Mouse (Mus musculus): ENCODE measurements at regions not wholly inside any gene's neighbourhood (a gene's known extent, or its start where the extent isn't known, plus 50 kb on each side); places are given as distances from the start of the nearest gene placed in this dataset.

DNA sequence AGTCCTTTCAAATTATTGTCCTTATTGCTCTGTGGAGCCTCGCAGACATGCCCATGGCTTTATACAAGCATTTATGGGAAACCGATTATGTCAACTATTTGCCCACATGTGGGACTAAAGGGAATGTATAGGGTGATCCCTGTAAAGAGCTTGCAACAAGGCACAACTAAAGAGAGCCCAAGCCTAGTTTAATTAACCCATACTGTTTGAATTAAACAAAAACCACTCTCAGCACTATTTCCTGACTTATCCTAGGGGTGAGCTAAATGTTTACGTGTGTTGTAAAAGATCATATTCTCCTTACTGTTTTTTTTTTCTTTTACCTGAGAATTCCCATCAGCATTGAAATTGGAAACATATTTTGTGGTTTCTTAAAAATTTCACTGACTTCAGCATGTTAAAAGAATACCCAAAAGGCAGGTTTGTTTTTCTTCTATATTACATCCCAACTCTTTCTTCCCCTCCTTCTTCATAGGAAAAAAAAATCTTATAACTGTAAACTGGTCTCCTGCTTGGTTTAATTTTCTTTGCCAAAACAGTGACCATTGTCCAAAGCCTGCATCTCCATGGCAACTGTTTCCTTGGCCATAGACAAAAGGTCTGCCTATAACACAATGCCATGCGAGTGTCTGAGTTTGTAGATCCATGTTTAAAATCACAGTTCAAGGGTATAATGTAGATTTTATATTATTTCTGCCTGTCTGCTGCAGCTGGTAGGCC lies 148.2 kb upstream of the Galnt5 start:
- ATAC-seq (replicated peaks) = peak; percentile 72; the same call in 1 of the 2 replicates
- peaks cover 8% of the 10 kb centered on the region for H3K4me1 ChIP-seq
- H3K27ac ChIP-seq = 0 out of 2 replicates have a peak overlapping the region, but pooled peaks have one; percentile 26
- H3K9ac ChIP-seq = no peak overlapping the region
- H3K27me3 ChIP-seq (replicated peaks) = no peaks in the 10 kb centered on the region
- H3K9me3 ChIP-seq = no peaks in the 10 kb centered on the region
- no peaks in the 10 kb centered on the region for H3K36me3 ChIP-seq (replicated peaks)
- 39% methylated on average over 4 of the region's 4 CpGs for WGBS
- no peak overlapping the region for H3K4me2 ChIP-seq
- H3K4me3 ChIP-seq = no peak overlapping the region

GRCm38 (mm10) chr2:57850058-57850400 lies 147.7 kb upstream of the Galnt5 start:
- peaks cover 8% of the 10 kb centered on the region for H3K4me1 ChIP-seq
- peak; percentile 65; the same call in 1 of the 2 replicates for ATAC-seq (replicated peaks)
- no peak overlapping the region for H3K4me3 ChIP-seq
- 0 out of 2 replicates have a peak overlapping the region, but pooled peaks have one; percentile 26 for H3K27ac ChIP-seq
- H3K4me2 ChIP-seq = no peak overlapping the region
- H3K27me3 ChIP-seq (replicated peaks) = no peaks in the 10 kb centered on the region
- H3K9me3 ChIP-seq = no peaks in the 10 kb centered on the region
- WGBS = 15% methylated on average over 5 of the region's 5 CpGs
- no peaks in the 10 kb centered on the region for H3K36me3 ChIP-seq (replicated peaks)
- no peak overlapping the region for H3K9ac ChIP-seq

DNA sequence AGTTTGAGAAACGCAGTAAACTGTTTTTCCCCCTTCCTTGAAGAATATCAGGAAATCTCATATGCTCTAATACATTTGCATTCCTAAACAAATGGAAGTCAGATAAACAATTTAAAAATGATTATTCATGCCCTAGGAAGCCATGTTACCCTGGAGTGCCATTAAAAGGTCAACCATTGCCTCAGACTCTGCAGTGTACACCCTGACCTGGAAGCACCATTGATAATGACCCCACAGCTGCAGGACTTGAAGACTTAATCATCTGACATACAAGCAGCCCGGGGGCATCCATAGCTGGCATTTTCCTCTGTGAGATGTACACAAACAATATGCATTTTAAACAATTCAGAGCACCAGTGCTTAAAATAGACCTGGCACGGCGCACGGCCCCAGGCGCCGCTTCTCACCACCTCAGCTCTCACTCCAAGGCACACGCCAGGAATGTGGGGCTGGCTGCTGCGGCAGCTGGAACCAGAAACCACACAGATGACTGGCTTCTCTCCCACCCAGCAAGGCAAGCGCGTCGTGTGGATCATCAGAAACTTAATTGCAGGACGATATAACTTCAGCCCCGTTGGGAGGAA lies 141.1 kb upstream of the Galnt5 start:
- Histone ChIP-seq H3K9ac (no peak overlapping the region), H3K9me3 (no peaks in the 10 kb centered on the region), H3K4me3 (no peak overlapping the region), H3K27me3 (replicated peaks) (no peaks in the 10 kb centered on the region), H3K4me2 (no peak overlapping the region), H3K27ac (no peak overlapping the region), H3K36me3 (replicated peaks) (no peaks in the 10 kb centered on the region), H3K4me1 (no peaks in the 10 kb centered on the region)
- no peak for ATAC-seq (replicated peaks)
- WGBS = 76% methylated on average over 14 of the region's 14 CpGs

DNA sequence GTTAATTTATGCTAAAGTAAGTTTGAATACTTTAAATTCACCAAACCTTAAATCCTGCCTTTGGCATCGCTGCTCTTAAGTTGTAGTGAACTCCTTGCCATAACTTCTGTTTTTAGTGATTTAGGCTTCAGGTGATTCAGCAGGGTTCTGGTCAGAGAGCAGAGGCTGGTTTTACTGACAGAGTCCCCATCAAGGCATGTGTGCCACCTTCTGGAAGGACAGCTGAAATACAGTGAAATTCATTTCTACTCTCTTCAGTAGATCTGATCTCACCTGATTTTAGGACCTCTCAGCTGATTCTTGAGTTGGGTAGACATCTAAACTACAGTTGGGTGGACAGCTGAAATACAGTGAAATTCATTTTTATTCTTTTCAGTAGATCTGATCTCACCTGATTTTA lies 132.4 kb upstream of the Galnt5 start:
- no peaks in the 10 kb centered on the region for H3K27me3 ChIP-seq (replicated peaks)
- 66% methylated on average over 1 of the region's 1 CpGs for WGBS
- no peaks in the 10 kb centered on the region for H3K9me3 ChIP-seq
- no peak for ATAC-seq (replicated peaks)
- no peak overlapping the region for H3K4me2 ChIP-seq
- no peaks in the 10 kb centered on the region for H3K36me3 ChIP-seq (replicated peaks)
- H3K4me1 ChIP-seq = no peaks in the 10 kb centered on the region
- no peak overlapping the region for H3K4me3 ChIP-seq
- no peak overlapping the region for H3K27ac ChIP-seq
- H3K9ac ChIP-seq = no peak overlapping the region

- ATAC-seq (replicated peaks) = no peak
- Histone ChIP-seq H3K4me3 (no peak overlapping the region), H3K9ac (no peak overlapping the region), H3K9me3 (no peaks in the 10 kb centered on the region), H3K36me3 (replicated peaks) (no peaks in the 10 kb centered on the region), H3K4me2 (no peak overlapping the region), H3K27ac (no peak overlapping the region), H3K27me3 (replicated peaks) (no peaks in the 10 kb centered on the region), H3K4me1 (no peaks in the 10 kb centered on the region)
- 75% methylated on average over 2 of the region's 2 CpGs for WGBS
Observed at GRCm38 (mm10) chr2:57868046-57868445, 129.6 kb upstream of the Galnt5 start.

DNA sequence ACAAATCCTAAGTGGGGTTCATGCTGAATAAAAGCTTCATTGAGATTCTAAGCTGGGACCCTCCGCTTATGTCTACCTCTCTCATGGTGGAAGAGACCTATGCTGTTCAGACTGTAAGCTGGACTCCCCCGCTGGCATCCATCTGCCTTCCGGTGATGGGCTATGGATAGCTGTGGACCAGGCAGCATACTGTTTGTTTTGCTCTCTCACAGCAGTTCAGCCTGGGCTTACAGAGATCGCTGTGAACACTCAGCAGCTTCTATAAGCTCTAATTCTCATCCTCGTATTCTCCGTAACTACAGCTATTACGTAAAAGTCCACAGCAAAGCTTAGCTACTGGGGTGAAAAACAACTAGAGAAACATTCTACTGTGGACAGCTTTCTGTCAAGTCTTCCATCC lies 97.5 kb upstream of the Galnt5 start:
- ATAC-seq (replicated peaks) = no peak
- H3K27me3 ChIP-seq (replicated peaks) = no peaks in the 10 kb centered on the region
- H3K9me3 ChIP-seq = no peaks in the 10 kb centered on the region
- no peak overlapping the region for H3K4me3 ChIP-seq
- no peak overlapping the region for H3K9ac ChIP-seq
- H3K27ac ChIP-seq = no peak overlapping the region
- 84% methylated on average over 7 of the region's 7 CpGs for WGBS
- H3K4me1 ChIP-seq = no peaks in the 10 kb centered on the region
- no peaks in the 10 kb centered on the region for H3K36me3 ChIP-seq (replicated peaks)
- no peak overlapping the region for H3K4me2 ChIP-seq

GRCm38 (mm10) chr2:57900580-57901247 lies 97.0 kb upstream of the Galnt5 start:
- H3K4me3 ChIP-seq = no peak overlapping the region
- no peaks in the 10 kb centered on the region for H3K9me3 ChIP-seq
- ATAC-seq (replicated peaks) = no peak; the same call in 1 of the 2 replicates
- H3K4me2 ChIP-seq = no peak overlapping the region
- no peaks in the 10 kb centered on the region for H3K36me3 ChIP-seq (replicated peaks)
- WGBS = 64% methylated on average over 9 of the region's 9 CpGs
- no peak overlapping the region for H3K27ac ChIP-seq
- H3K27me3 ChIP-seq (replicated peaks) = no peaks in the 10 kb centered on the region
- H3K9ac ChIP-seq = no peak overlapping the region
- H3K4me1 ChIP-seq = no peaks in the 10 kb centered on the region

DNA sequence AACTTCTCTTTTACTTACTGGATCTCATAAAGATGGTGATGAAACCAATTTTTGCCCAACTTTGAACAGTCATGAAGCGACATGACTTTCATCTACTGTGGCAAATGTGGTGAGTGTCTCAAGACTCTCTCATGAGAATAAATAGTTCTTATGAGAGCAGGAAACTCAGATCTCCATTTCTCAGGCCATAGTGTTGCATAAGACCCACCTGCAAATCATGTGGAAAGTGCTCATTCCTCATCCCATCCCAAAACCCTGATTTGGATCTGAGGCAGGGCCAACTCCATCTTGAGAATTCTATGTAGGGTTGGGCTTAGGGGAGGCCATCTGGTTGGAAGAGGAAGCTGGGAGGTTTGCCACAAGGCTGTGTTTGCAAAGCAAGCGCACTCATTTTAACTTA lies 92.5 kb upstream of the Galnt5 start:
- Histone ChIP-seq H3K9me3 (no peaks in the 10 kb centered on the region), H3K27ac (no peak overlapping the region), H3K27me3 (replicated peaks) (no peaks in the 10 kb centered on the region), H3K4me2 (no peak overlapping the region), H3K4me1 (no peaks in the 10 kb centered on the region), H3K4me3 (no peak overlapping the region), H3K36me3 (replicated peaks) (no peaks in the 10 kb centered on the region), H3K9ac (no peak overlapping the region)
- no peak for ATAC-seq (replicated peaks)
- WGBS = 100% methylated on average over 2 of the region's 2 CpGs

DNA sequence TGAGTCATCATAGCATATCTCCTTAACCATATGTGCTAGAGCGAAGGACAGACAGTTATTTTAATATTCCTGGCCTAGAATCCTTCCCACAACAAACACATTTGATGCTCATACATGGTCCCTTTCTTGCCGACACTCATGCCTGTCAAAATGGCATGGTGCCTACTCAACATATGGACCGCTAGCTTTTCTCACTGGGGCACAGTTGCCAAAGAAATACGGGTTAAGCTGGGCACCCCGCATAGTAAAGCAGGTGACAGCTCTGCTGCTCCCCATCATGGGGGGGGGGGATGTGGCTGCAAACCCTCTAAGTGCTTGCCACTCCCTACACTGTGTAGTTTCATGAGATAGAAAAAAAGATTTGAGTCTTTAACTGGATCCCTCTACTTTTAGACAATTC lies 90.7 kb upstream of the Galnt5 start:
- no peaks in the 10 kb centered on the region for H3K27me3 ChIP-seq (replicated peaks)
- H3K9ac ChIP-seq = no peak overlapping the region
- H3K4me2 ChIP-seq = no peak overlapping the region
- H3K9me3 ChIP-seq = no peaks in the 10 kb centered on the region
- no peaks in the 10 kb centered on the region for H3K4me1 ChIP-seq
- H3K36me3 ChIP-seq (replicated peaks) = no peaks in the 10 kb centered on the region
- ATAC-seq (replicated peaks) = no peak
- WGBS = 89% methylated on average over 5 of the region's 5 CpGs
- H3K4me3 ChIP-seq = no peak overlapping the region
- no peak overlapping the region for H3K27ac ChIP-seq

DNA sequence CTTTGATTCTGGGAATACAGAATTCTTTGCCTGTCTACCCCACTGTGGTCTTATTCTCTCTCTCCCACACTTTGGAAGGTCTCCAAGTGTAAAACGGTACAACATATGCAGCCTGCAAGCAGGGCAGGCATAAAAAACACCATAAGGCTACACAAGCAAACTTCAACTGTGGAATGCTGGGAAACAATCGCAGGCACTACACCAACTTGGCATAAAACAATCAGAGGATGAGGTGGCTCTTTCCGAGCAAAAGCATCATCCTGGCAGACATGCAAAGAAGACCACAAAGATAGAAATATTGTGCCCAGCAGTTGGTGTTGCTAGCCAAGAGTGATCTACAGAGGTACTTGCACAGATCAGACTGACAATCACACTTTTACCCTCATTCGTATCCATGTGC lies 88.0 kb upstream of the Galnt5 start:
- H3K9ac ChIP-seq = no peak overlapping the region
- ATAC-seq (replicated peaks) = no peak
- no peaks in the 10 kb centered on the region for H3K27me3 ChIP-seq (replicated peaks)
- no peaks in the 10 kb centered on the region for H3K4me1 ChIP-seq
- no peaks in the 10 kb centered on the region for H3K36me3 ChIP-seq (replicated peaks)
- no peak overlapping the region for H3K4me2 ChIP-seq
- H3K9me3 ChIP-seq = no peaks in the 10 kb centered on the region
- WGBS = 85% methylated on average over 4 of the region's 4 CpGs
- H3K4me3 ChIP-seq = no peak overlapping the region
- H3K27ac ChIP-seq = no peak overlapping the region

- Histone ChIP-seq H3K4me3 (no peak overlapping the region), H3K4me1 (no peaks in the 10 kb centered on the region), H3K9ac (no peak overlapping the region), H3K9me3 (no peaks in the 10 kb centered on the region), H3K36me3 (replicated peaks) (no peaks in the 10 kb centered on the region), H3K27me3 (replicated peaks) (no peaks in the 10 kb centered on the region), H3K4me2 (no peak overlapping the region), H3K27ac (no peak overlapping the region)
- ATAC-seq (replicated peaks) = no peak; the same call in 1 of the 2 replicates
- WGBS = 66% methylated on average over 15 of the region's 15 CpGs
Observed at GRCm38 (mm10) chr2:57916375-57917023, 81.2 kb upstream of the Galnt5 start.

- Histone ChIP-seq H3K4me3 (no peak overlapping the region), H3K36me3 (replicated peaks) (no peaks in the 10 kb centered on the region), H3K27ac (no peak overlapping the region), H3K9ac (no peak overlapping the region), H3K27me3 (replicated peaks) (no peaks in the 10 kb centered on the region), H3K9me3 (no peaks in the 10 kb centered on the region), H3K4me2 (no peak overlapping the region), H3K4me1 (no peaks in the 10 kb centered on the region)
- 93% methylated on average over 6 of the region's 6 CpGs for WGBS
- ATAC-seq (replicated peaks) = no peak
Observed at GRCm38 (mm10) chr2:57917721-57918120, 80.0 kb upstream of the Galnt5 start.

Data from midbrain, embryonic 15.5 days (tissue).